Mouse (Mus musculus) megakaryocyte progenitor cell, adult 5-6 weeks (primary cell): ENCODE data around the gene Defa21. TPM values are rescaled to one million over a fixed set of nuclear protein-coding genes. Genes with fewer than 3 reads are reported as not detected.
"Not testable (repeated sequence)": the region's sequence is repeated elsewhere in the genome, so short reads cannot be mapped to it uniquely, and the experiment has no call there.

Experiments used
- ATAC-seq: replicated peaks from 2 replicates; pipeline ENCODE4 v1.8.0; 2016; ENCODE audit warnings: mild to moderate bottlenecking, moderate TSS enrichment, inconsistent platforms; ENCODE audit not compliant: poor library complexity
- total RNA-seq, 2 experiments: library from RNA; stranded (forward) in 1 of 2; stranded (reverse) in 1 of 2; fragments of 157-497, 149-512 nt in 1 of 2; fragments of 200-1000 nt in 1 of 2; gene quantifications; 2 replicates each; pipeline versions ENCODE4 v1.2.3 to v1.2.4; 2015 to 2017

Defa21 gene
- not detected in 2 replicates for total RNA-seq (2015)
- total RNA-seq (2017), result not detected in 2 replicates

DNA sequence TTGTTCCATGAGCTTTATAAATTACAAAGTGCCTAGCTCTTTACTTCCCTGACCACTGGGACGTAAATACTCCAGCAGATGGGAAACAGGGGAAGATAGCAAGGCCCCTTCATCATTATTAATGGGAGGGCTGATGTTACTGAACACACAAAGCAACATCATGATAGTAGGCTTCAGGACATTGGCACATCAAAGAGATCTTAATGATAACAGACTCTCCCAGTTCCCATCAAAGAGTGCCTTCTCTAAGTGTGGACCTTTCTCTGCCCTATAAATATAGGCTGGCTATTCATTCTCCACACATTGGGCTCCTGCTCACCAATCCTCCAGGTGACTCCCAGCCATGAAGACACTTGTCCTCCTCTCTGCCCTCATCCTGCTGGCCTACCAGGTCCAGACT is at the start of gene Defa21:
TSS of gene Defa21 (plus strand) at position 301 of the 400 bp plus-strand sequence.
- not testable (repeated sequence) for ATAC-seq

DNA sequence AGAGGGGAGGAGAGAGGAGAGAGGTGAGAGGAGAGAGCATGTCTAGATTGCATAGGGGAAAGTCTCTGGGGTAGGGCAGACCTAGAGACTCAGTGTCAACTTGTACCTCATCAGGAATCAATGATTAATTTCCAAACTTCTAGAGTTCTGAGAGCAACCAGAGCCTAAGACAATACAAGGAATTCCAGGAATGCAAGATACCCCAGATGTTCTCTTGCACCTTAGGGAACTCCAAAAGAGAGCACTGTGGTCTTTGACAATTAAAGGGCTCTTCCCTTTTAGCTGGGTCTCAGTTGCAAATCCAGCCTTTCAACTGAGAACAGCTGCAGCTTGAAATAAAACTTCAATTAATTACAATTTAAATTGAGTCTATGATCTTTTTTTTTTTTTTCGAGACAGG is 45.5 kb upstream of the Defa21 start:
- ATAC-seq, result no peak

DNA sequence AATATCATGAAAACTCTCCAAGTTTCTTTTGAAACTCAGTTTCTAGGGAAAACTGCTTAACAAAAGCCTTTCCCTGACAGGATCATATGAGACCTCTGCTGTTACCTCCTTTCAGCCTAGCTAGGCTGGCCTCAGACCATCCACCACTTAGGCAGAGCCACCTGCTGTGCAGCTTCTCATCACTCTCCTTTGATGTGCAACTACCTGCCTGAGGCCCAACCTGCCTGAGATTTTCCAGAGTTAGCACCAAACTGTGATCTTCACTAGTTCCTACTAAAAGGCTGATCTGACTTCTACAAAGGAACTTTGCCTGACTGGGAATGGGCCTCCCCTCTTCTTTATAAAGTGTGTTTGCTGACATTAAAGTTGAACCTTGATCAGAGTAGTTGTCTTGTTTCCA is 31.3 kb upstream of the Defa21 start:
- ATAC-seq, result not testable (repeated sequence)

DNA sequence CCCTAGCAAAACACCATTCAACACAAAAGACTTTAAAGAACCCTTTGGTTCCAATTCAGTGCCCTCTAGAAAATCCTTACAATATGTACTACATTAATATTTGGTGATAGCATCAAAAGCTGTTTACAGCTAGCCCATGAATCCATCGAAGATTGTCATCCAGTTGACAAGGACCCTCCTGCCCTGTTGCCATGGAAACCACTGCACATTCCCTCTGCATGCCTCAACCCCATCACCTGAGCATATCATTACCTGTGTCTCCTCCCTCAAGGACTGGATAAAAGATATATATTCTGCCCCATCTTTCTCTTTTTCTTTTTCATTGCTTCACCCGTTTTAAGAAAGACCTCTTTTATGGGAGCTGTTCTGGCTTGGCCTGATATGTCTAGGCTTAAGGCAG is 28.6 kb upstream of the Defa21 start:
- no peak for ATAC-seq

DNA sequence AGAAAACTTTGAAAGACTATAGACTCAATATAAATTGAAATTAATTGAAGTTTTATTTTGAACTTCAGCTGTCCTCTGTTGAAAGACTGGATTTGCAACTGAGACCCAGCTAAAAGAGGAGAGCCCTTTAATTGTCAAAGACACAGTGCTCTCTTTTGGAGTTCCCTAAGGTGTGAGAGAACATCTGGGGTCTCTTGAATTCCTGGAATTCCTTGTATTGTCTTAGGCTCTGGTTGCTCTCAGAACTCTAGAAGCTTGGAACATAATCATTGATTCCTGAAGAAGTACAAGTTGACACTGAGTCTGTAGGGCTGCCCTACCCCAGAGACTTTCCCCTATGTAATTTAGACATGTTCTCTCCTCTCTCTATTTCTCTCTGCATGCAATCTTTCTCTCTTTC is 28.1 kb upstream of the Defa21 start:
- no peak for ATAC-seq

DNA sequence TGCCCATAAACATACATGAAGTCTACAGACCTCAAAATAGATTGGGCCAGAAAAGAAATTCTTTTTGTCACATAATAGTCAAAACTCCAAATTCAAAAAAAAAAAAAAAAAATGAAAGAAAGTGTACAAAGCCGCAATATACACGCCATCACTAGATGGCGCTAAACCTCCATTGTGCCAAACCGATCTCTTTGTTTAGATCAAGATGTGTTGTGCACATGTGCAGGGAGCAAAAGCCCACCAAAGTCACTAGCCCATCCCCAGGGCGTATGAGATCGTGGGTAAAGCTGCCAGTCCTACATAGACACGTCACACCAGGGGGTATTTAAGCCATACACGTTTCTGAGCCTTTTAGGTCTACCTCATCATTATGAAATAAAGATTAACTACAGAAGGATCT is 24.2 kb upstream of the Defa21 start:
- no peak; the same call in 1 of the 2 replicates for ATAC-seq

DNA sequence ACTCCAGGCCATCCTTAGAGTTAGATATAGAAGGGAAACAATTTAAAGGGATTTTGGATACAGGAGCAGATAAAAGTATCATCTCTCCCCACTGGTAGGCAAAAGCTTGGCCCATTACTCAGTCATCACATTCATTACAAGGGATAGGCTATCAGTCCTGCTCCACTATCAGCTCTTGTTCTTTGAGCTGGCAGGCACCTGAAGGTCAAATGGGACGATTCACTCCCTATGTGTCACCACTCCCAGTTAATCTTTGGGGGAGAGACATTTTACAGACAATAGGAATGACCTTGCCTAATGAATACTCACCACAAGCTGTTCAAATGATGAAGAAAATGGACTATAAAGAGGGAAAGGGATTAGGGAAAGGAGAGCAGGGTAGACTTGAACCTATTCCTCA is 18.5 kb upstream of the Defa21 start:
- no peak for ATAC-seq

DNA sequence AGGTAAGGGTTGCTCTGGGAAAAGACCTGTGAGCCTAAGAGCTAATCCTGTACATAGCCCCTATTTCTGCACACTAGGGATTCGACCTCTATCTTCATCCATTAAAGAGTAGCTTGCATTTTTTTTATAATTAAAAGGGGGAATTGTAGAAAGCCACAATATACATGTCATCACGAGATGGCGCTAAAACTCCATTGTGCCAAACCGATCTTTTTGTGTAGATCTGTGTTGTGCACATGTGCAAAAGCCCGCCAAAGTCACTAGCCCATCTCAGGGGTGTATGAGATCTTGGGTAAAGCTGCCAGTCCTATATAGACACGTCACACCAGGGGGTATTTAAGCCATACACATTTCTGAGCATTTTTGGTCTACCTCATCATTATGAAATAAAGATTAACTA is 16.8 kb upstream of the Defa21 start:
- not testable (repeated sequence) for ATAC-seq

DNA sequence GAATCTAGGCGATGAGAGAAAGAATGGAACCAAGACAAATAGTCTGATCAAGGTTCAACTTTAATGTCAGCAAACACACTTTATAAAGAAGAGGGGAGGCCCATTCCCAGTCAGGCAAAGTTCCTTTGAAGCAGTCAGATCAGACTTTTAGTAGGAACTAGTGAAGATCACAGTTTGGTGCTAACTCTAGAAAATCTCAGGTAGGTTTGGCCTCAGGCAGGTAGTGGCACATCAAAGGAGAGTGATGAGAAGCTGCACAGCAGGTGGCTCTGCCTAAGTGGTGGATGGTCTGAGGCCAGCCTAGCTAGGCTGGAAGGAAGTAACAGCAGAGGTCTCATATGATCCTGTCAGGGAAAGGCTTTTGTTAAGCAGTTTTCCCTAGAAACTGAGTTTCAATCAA is 14.8 kb upstream of the Defa21 start:
- not testable (repeated sequence) for ATAC-seq

DNA sequence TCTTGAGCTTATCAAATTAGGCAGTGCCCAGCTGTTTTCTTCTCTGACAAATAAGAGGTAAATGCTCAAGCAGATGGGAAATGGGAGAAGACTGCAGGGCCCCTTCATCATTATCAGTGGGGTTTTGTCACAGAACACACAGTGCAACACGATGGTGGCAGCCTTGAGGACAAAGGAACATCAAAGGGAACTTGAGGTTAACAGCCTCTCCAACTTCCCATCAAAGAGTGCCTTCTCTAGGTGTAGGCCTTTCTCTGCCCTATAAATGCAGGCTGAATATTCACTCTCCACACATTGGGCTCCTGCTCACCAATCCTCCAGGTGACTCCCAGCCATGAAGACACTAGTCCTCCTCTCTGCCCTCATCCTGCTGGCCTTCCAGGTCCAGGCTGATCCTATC is 29.4 kb downstream of the Defa21 start, which contains the start of gene Defa23:
TSS of gene Defa23 (plus strand) at position 301 of the 400 bp plus-strand sequence.
- not testable (repeated sequence) for ATAC-seq

DNA sequence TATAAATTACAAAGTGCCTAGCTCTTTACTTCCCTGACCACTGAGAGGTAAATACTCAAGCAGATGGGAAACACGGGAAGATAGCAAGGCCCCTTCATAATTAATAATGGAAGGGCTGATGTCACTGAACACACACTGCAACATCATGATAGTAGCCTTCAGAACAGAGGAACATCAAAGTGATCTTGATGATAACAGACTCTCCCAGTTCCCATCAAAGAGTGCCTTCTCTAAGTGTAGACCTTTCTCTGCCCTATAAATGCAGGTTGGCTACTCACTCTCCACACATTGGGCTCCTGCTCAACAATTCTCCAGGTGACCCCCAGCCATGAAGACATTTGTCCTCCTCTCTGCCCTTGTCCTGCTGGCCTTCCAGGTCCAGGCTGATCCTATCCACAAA is 39.4 kb downstream of the Defa21 start, which contains the start of gene Defa35:
TSS of gene Defa35 (plus strand) at position 301 of the 400 bp plus-strand sequence.
- ATAC-seq, result not testable (repeated sequence)

Other genes with a start within 250 kb of the Defa21 start
- not detected in 2 replicates for gene Defb33, start 132.9 kb upstream of the Defa21 start, total RNA-seq (2015)
- gene Defb33, start 132.9 kb upstream of the Defa21 start, total RNA-seq (2017), result not detected in 2 replicates
- gene Gm15056, start 122.9 kb upstream of the Defa21 start, total RNA-seq (2015), result not detected in 2 replicates
- not detected in 2 replicates for gene Gm15056, start 122.9 kb upstream of the Defa21 start, total RNA-seq (2017)
- gene Gm6040, start 103.5 kb upstream of the Defa21 start, total RNA-seq (2015), result not detected in 2 replicates
- not detected in 2 replicates for gene Gm6040, start 103.5 kb upstream of the Defa21 start, total RNA-seq (2017)
- not detected in 2 replicates for gene AY761185, start 80.8 kb upstream of the Defa21 start, total RNA-seq (2015)
- not detected in 2 replicates for gene AY761185, start 80.8 kb upstream of the Defa21 start, total RNA-seq (2017)
- not detected in 2 replicates for gene Defa23, start 29.5 kb downstream of the Defa21 start, total RNA-seq (2015)
- gene Defa23, start 29.5 kb downstream of the Defa21 start, total RNA-seq (2017), result not detected in 2 replicates
- not detected in 2 replicates for gene Defa35, start 39.5 kb downstream of the Defa21 start, total RNA-seq (2015)
- gene Defa35, start 39.5 kb downstream of the Defa21 start, total RNA-seq (2017), result not detected in 2 replicates
- not detected in 2 replicates for gene Defa25, start 58.9 kb downstream of the Defa21 start, total RNA-seq (2015)
- gene Defa25, start 58.9 kb downstream of the Defa21 start, total RNA-seq (2017), result not detected in 2 replicates
- not detected in 2 replicates for gene Gm14851, start 70.5 kb downstream of the Defa21 start, total RNA-seq (2015)
- gene Gm14851, start 70.5 kb downstream of the Defa21 start, total RNA-seq (2017), result not detected in 2 replicates
- gene Defa30, start 109.1 kb downstream of the Defa21 start, total RNA-seq (2015), result not detected in 2 replicates
- not detected in 2 replicates for gene Defa30, start 109.1 kb downstream of the Defa21 start, total RNA-seq (2017)
- gene Defa22, start 136.7 kb downstream of the Defa21 start, total RNA-seq (2015), result not detected in 2 replicates
- gene Defa22, start 136.7 kb downstream of the Defa21 start, total RNA-seq (2017), result not detected in 2 replicates
- not detected in 2 replicates for gene Defa31, start 166.1 kb downstream of the Defa21 start, total RNA-seq (2015)
- not detected in 2 replicates for gene Defa31, start 166.1 kb downstream of the Defa21 start, total RNA-seq (2017)
- not detected in 2 replicates for gene Gm15293, start 176.0 kb downstream of the Defa21 start, total RNA-seq (2015)
- gene Gm15293, start 176.0 kb downstream of the Defa21 start, total RNA-seq (2017), result not detected in 2 replicates
- gene Gm15292, start 224.2 kb downstream of the Defa21 start, total RNA-seq (2015), result not detected in 2 replicates
- gene Gm15292, start 224.2 kb downstream of the Defa21 start, total RNA-seq (2017), result not detected in 2 replicates